Mouse (Mus musculus): ENCODE data around the gene Zfp644. TPM values are rescaled to one million over a fixed set of nuclear protein-coding genes. Genes with fewer than 3 reads are reported as not detected.

Zfp644 gene
- polyA plus RNA-seq, 1 experiment from 2014 or later: 44.4 TPM

DNA sequence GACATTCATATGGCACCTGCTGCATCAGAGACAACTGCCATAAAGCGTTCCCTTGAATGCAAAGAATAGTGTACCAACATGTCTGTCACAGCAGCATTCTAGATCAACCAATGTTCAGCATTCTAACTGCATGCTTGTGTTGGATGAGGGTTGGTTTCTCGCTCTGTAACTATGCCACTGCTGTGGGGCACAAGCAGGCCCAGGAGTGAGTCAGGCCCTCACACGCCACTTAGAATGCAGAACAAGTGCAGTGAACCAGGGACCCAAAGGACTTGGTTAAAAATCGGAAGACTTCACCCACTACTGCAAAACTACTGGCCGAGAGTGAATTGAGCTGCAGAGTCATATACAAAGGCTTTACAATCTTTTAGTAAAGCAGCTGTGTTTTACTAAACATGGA, 74.9 kb downstream of the Zfp644 start:
- Histone ChIP-seq H3K4me3 (ENCODE audit: low read depth, low read length) (no peak overlapping the region), H3K4me2 (no peak overlapping the region), H3K27ac (ENCODE audit: low read depth, low read length) (no peak overlapping the region), H3K27me3 (replicated peaks; ENCODE audit: control insufficient read depth, insufficient read depth, low read length) (no peaks in the 10 kb centered on the region), H3K4me1 (replicated peaks; ENCODE audit: control insufficient read depth, insufficient read depth, low read length) (no peaks in the 10 kb centered on the region), H3K36me3 (ENCODE audit: control insufficient read depth, insufficient read depth, low read length) (peaks cover 12% of the 10 kb centered on the region), H3K9ac (ENCODE audit: low read depth, low read length) (no peak overlapping the region), H3K9me3 (ENCODE audit: control insufficient read depth, low read length) (no peaks in the 10 kb centered on the region)
- 94% methylated on average over 5 of the region's 5 CpGs for WGBS
- no peak for DNase-seq (ENCODE audit: low spot score)
- no peak for ATAC-seq (replicated peaks; ENCODE audit: low FRiP score)

DNA sequence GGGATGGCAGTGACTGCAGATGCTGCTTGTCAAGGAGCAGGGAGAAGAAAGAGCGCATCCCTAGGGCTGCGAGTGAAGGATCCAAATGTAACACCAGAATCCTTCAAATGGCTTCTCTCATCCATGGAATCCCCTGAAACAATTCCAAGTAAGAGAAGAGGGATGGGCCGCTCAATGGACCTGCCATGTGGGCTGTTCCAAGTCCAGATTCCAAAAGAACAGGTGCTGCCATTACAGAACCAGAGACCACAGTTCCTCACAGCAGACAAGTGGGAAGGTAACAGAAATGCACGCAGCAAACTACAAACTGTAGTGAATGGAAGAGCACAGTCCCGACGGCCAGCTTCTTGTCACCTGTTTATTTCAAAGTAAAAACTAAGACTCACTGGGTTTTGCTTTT, 76.6 kb downstream of the Zfp644 start:
- Histone ChIP-seq H3K4me3 (ENCODE audit: low read depth, low read length) (no peak overlapping the region), H3K36me3 (ENCODE audit: control insufficient read depth, insufficient read depth, low read length) (peaks cover 12% of the 10 kb centered on the region), H3K9ac (ENCODE audit: low read depth, low read length) (no peak overlapping the region), H3K9me3 (ENCODE audit: control insufficient read depth, low read length) (no peaks in the 10 kb centered on the region), H3K4me2 (no peak overlapping the region), H3K27ac (ENCODE audit: low read depth, low read length) (no peak overlapping the region), H3K4me1 (replicated peaks; ENCODE audit: control insufficient read depth, insufficient read depth, low read length) (no peaks in the 10 kb centered on the region), H3K27me3 (replicated peaks; ENCODE audit: control insufficient read depth, insufficient read depth, low read length) (no peaks in the 10 kb centered on the region)
- no peak for DNase-seq (ENCODE audit: low spot score)
- WGBS: 92% methylated on average over 6 of the region's 6 CpGs
- ATAC-seq (replicated peaks; ENCODE audit: low FRiP score): no peak

DNA sequence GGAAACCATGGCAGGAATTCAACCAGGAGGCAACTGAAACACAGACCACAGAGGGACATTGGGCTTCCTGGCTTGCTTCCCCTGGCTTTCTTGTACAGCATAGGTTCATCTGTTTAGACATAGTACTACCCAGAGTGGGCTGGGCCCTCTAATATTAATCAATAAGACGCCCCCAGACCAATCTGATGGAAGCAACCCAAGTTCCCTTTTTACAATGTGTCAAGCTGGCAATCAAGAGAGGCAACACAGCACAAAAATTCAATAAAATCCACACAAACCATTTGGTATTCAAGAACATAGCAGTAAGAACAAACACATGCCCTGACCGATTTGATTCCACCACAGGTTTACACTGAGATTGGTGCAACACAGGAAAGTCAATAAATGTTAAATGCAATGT, 82.1 kb downstream of the Zfp644 start:
- no peak overlapping the region for H3K4me2 ChIP-seq
- peaks cover 2% of the 10 kb centered on the region; the same call in 1 of the 2 replicates for H3K36me3 ChIP-seq (ENCODE audit: control insufficient read depth, insufficient read depth, low read length)
- ATAC-seq (replicated peaks; ENCODE audit: low FRiP score): no peak
- WGBS: 79% methylated on average over 2 of the region's 2 CpGs
- H3K27me3 ChIP-seq (replicated peaks; ENCODE audit: control insufficient read depth, insufficient read depth, low read length): no peaks in the 10 kb centered on the region
- H3K9me3 ChIP-seq (ENCODE audit: control insufficient read depth, low read length): no peaks in the 10 kb centered on the region
- no peak overlapping the region for H3K27ac ChIP-seq (ENCODE audit: low read depth, low read length)
- no peak for DNase-seq (ENCODE audit: low spot score)
- no peaks in the 10 kb centered on the region for H3K4me1 ChIP-seq (replicated peaks; ENCODE audit: control insufficient read depth, insufficient read depth, low read length)
- H3K4me3 ChIP-seq (ENCODE audit: low read depth, low read length): no peak overlapping the region
- H3K9ac ChIP-seq (ENCODE audit: low read depth, low read length): no peak overlapping the region

DNA sequence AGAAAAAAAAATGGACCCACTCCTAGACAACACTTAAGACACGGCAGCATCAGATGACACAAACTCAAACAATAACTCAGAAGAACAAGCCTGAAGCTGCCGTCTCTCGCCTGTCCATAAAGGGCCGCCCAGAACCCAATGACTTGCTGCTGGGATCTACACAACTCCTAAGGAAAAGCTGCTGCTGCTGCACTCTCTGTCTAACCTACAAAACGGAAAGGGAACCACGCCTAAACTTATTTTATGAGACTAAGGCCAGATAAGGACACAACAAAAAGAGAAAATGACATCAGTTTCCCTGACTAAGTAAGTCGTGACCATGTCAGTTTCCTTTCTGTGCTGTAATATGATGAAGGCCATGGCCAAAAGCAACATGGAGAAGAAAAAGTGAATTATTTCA, 82.5 kb downstream of the Zfp644 start:
- H3K9me3 ChIP-seq (ENCODE audit: control insufficient read depth, low read length): no peaks in the 10 kb centered on the region
- H3K4me3 ChIP-seq (ENCODE audit: low read depth, low read length): no peak overlapping the region
- H3K4me2 ChIP-seq: no peak overlapping the region
- H3K4me1 ChIP-seq (replicated peaks; ENCODE audit: control insufficient read depth, insufficient read depth, low read length): no peaks in the 10 kb centered on the region
- ATAC-seq (replicated peaks; ENCODE audit: low FRiP score): no peak
- H3K27ac ChIP-seq (ENCODE audit: low read depth, low read length): no peak overlapping the region
- no peaks in the 10 kb centered on the region for H3K27me3 ChIP-seq (replicated peaks; ENCODE audit: control insufficient read depth, insufficient read depth, low read length)
- no peak overlapping the region for H3K9ac ChIP-seq (ENCODE audit: low read depth, low read length)
- 79% methylated on average over 7 of the region's 7 CpGs for WGBS
- no peak for DNase-seq (ENCODE audit: low spot score)
- peaks cover 2% of the 10 kb centered on the region; the same call in 1 of the 2 replicates for H3K36me3 ChIP-seq (ENCODE audit: control insufficient read depth, insufficient read depth, low read length)

- Histone ChIP-seq H3K36me3 (ENCODE audit: control insufficient read depth, insufficient read depth, low read length) (peaks cover 2% of the 10 kb centered on the region; the same call in 1 of the 2 replicates), H3K4me3 (ENCODE audit: low read depth, low read length) (no peak overlapping the region), H3K27ac (ENCODE audit: low read depth, low read length) (no peak overlapping the region), H3K27me3 (replicated peaks; ENCODE audit: control insufficient read depth, insufficient read depth, low read length) (no peaks in the 10 kb centered on the region), H3K9ac (ENCODE audit: low read depth, low read length) (no peak overlapping the region), H3K9me3 (ENCODE audit: control insufficient read depth, low read length) (no peaks in the 10 kb centered on the region), H3K4me1 (replicated peaks; ENCODE audit: control insufficient read depth, insufficient read depth, low read length) (no peaks in the 10 kb centered on the region), H3K4me2 (no peak overlapping the region)
- 83% methylated on average over 2 of the region's 2 CpGs for WGBS
- ATAC-seq (replicated peaks; ENCODE audit: low FRiP score) (no peak), DNase-seq (ENCODE audit: low spot score) (no peak)
Observed at GRCm38 (mm10) chr5:106612151-106612550, 84.9 kb downstream of the Zfp644 start.

- no peak within 1 kb of the TSS for H3K4me2 ChIP-seq
- no peaks in the 10 kb centered on the region for H3K27me3 ChIP-seq (replicated peaks; ENCODE audit: control insufficient read depth, insufficient read depth, low read length)
- H3K36me3 ChIP-seq (ENCODE audit: control insufficient read depth, insufficient read depth, low read length): peaks cover 2% of the 10 kb centered on the region; the same call in 1 of the 2 replicates
- DNase-seq (ENCODE audit: low spot score) (no peak), ATAC-seq (replicated peaks; ENCODE audit: low FRiP score) (no peak)
- H3K9ac ChIP-seq (ENCODE audit: low read depth, low read length): no peak within 1 kb of the TSS
- H3K4me3 ChIP-seq (ENCODE audit: low read depth, low read length): no peak within 1 kb of the TSS
- 82% methylated on average over 4 of the region's 4 CpGs for WGBS
- H3K9me3 ChIP-seq (ENCODE audit: control insufficient read depth, low read length): no peaks in the 10 kb centered on the region
- H3K4me1 ChIP-seq (replicated peaks; ENCODE audit: control insufficient read depth, insufficient read depth, low read length): no peaks in the 10 kb centered on the region
- H3K27ac ChIP-seq (ENCODE audit: low read depth, low read length): no peak within 1 kb of the TSS
Observed at GRCm38 (mm10) chr5:106608798-106609197, 88.3 kb downstream of the Zfp644 start, which contains the start of gene Gm17304. Gene Gm17304 (plus strand): TSS chr5:106609098.

DNA sequence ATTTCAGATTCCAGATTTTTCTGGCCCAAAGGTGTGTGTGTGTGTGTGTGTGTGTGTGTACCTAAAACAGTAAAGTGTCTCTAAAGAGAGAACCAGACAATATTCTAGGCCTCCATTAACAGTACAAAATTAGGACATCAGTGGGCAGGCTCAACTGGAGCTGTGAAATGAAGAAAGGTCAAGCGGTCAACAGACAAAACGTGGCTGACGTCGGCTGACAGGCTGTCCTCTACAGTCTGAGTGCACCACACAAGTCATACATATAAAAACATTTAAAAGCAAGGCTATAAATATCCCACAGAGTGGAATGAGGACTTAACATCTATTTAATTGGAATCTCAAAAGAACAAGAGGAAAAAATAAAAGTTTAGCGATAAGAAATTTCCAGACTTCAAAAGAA, 90.0 kb downstream of the Zfp644 start:
- H3K27me3 ChIP-seq (replicated peaks; ENCODE audit: control insufficient read depth, insufficient read depth, low read length): no peaks in the 10 kb centered on the region
- no peak overlapping the region for H3K4me3 ChIP-seq (ENCODE audit: low read depth, low read length)
- no peaks in the 10 kb centered on the region for H3K9me3 ChIP-seq (ENCODE audit: control insufficient read depth, low read length)
- peaks cover 2% of the 10 kb centered on the region; the same call in 1 of the 2 replicates for H3K36me3 ChIP-seq (ENCODE audit: control insufficient read depth, insufficient read depth, low read length)
- 88% methylated on average over 5 of the region's 5 CpGs for WGBS
- DNase-seq (ENCODE audit: low spot score) (no peak), ATAC-seq (replicated peaks; ENCODE audit: low FRiP score) (no peak)
- no peak overlapping the region for H3K9ac ChIP-seq (ENCODE audit: low read depth, low read length)
- H3K27ac ChIP-seq (ENCODE audit: low read depth, low read length): no peak overlapping the region
- H3K4me2 ChIP-seq: no peak overlapping the region
- H3K4me1 ChIP-seq (replicated peaks; ENCODE audit: control insufficient read depth, insufficient read depth, low read length): no peaks in the 10 kb centered on the region

- no peaks in the 10 kb centered on the region for H3K4me1 ChIP-seq (replicated peaks; ENCODE audit: control insufficient read depth, insufficient read depth, low read length)
- no peak overlapping the region for H3K9ac ChIP-seq (ENCODE audit: low read depth, low read length)
- H3K9me3 ChIP-seq (ENCODE audit: control insufficient read depth, low read length): no peaks in the 10 kb centered on the region
- no peaks in the 10 kb centered on the region for H3K27me3 ChIP-seq (replicated peaks; ENCODE audit: control insufficient read depth, insufficient read depth, low read length)
- WGBS: 90% methylated on average over 6 of the region's 6 CpGs
- no peak overlapping the region for H3K4me2 ChIP-seq
- H3K36me3 ChIP-seq (ENCODE audit: control insufficient read depth, insufficient read depth, low read length): no peaks in the 10 kb centered on the region; the same call in 1 of the 2 replicates
- H3K27ac ChIP-seq (ENCODE audit: low read depth, low read length): no peak overlapping the region
- no peak overlapping the region for H3K4me3 ChIP-seq (ENCODE audit: low read depth, low read length)
- ATAC-seq (replicated peaks; ENCODE audit: low FRiP score): no peak
- DNase-seq (ENCODE audit: low spot score): no peak
Observed at GRCm38 (mm10) chr5:106605096-106605495, 92.0 kb downstream of the Zfp644 start.

DNA sequence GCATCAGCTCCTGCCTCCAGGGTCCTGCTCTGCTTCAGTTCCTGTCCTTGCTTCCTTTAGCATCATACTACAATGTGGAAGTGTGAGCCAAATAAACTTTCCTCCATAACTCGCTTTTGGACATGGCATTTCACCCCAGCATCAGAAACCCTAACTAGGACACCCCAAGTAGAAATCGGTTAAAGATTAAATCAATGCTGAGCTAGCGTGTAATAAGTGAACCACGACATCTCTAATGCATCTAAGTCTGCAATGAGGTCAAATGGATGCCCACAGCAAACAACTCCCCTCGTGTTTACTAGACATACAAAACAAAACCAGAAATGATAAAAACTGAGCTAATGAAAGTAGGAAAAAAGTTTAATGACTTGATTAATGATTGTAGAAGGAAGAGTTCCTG, 92.7 kb downstream of the Zfp644 start:
- DNase-seq (ENCODE audit: low spot score) (no peak), ATAC-seq (replicated peaks; ENCODE audit: low FRiP score) (no peak)
- Histone ChIP-seq H3K4me3 (ENCODE audit: low read depth, low read length) (no peak overlapping the region), H3K9ac (ENCODE audit: low read depth, low read length) (no peak overlapping the region), H3K4me2 (no peak overlapping the region), H3K27me3 (replicated peaks; ENCODE audit: control insufficient read depth, insufficient read depth, low read length) (no peaks in the 10 kb centered on the region), H3K9me3 (ENCODE audit: control insufficient read depth, low read length) (no peaks in the 10 kb centered on the region), H3K4me1 (replicated peaks; ENCODE audit: control insufficient read depth, insufficient read depth, low read length) (no peaks in the 10 kb centered on the region), H3K36me3 (ENCODE audit: control insufficient read depth, insufficient read depth, low read length) (no peaks in the 10 kb centered on the region), H3K27ac (ENCODE audit: low read depth, low read length) (no peak overlapping the region)
- WGBS: 93% methylated on average over 5 of the region's 5 CpGs

All from liver, embryonic 11.5 days (tissue).